Mouse (Mus musculus) liver, embryonic 14.5 days (tissue): ENCODE measurements around the gene March6.

ENCODE experiments used
- CTCF ChIP-seq: IDR thresholded peaks from 2 replicates; pipeline ENCODE4 v1.5.1; 2016; ENCODE audit warnings: antibody characterized with exemption, low read depth, control low read depth
- EP300 ChIP-seq: IDR thresholded peaks from 2 replicates; pipeline ENCODE4 v1.6.1; 2016; ENCODE audit warnings: antibody characterized with exemption, low read depth

- TF ChIP-seq CTCF (no peak), EP300 (no peak)
Measured at GRCm38 (mm10) chr15:31428571-31428970, 102.3 kb downstream of the March6 start.
